Mouse (Mus musculus) spleen, adult 2 months (tissue): ENCODE results near the gene Atg4d. TPM values are rescaled to one million over a fixed set of nuclear protein-coding genes. Genes with fewer than 3 reads are reported as not detected.

ENCODE experiments used
- DNase-seq, 2 experiments: peaks; one replicate each; pipeline versions ENCODE4 v3.0.0 to v3.0.0-alpha.2; 2012 to 2021; ENCODE audit warnings: low spot score in 2 of 2, low read depth in 1 of 2
- H3K27ac ChIP-seq: fragments of 200-500 bp; 2 replicates; pipeline ENCODE4 v1.5.1; 2012; ENCODE audit warnings: low read length, inconsistent platforms; ENCODE audit not compliant: insufficient read depth
- H3K27me3 ChIP-seq: fragments of 200-500 bp; 2 replicates; pipeline ENCODE4 v1.6.1; 2012; ENCODE audit warnings: mild to moderate bottlenecking, moderate library complexity, low read length, inconsistent platforms; ENCODE audit not compliant: control insufficient read depth, insufficient read depth
- H3K36me3 ChIP-seq: fragments of 200-500 bp; 2 replicates; pipeline ENCODE4 v1.6.1; 2012; ENCODE audit warnings: mild to moderate bottlenecking, low read length, inconsistent platforms; ENCODE audit not compliant: control insufficient read depth, insufficient read depth
- H3K4me1 ChIP-seq: fragments of 200-500 bp; 2 replicates; pipeline ENCODE4 v1.6.1; 2011; ENCODE audit warnings: inconsistent platforms; ENCODE audit not compliant: control insufficient read depth, insufficient read depth, insufficient read length
- H3K4me3 ChIP-seq: fragments of 200-500 bp; 2 replicates; pipeline ENCODE4 v1.5.1; 2011; ENCODE audit warnings: mild to moderate bottlenecking, inconsistent platforms; ENCODE audit not compliant: insufficient read depth, insufficient read length; ENCODE audit errors: extremely low read depth
- CTCF ChIP-seq: fragments of 200-500 bp; IDR thresholded peaks from 2 replicates; pipeline ENCODE4 v1.5.1; 2011; ENCODE audit warnings: mild to moderate bottlenecking, inconsistent platforms; ENCODE audit not compliant: insufficient read depth, insufficient read length, insufficient replicate concordance; ENCODE audit errors: extremely low read depth
- POLR2A ChIP-seq: fragments of 200-500 bp; IDR thresholded peaks from 2 replicates; pipeline ENCODE4 v1.6.1; 2011; ENCODE audit warnings: low read depth, low read length, inconsistent platforms
- WGBS: fragments of 180-500 bp; shearing (Covaris S2); methylation state at CpG from one replicate; pipeline ENCODE4 v1.1.7; 2018; 5-methylcytosine and 5-hydroxymethylcytosine counted together
- polyA plus RNA-seq: library from polyadenylated mRNA; depleted of rRNA; stranded (reverse); fragments of >200 nt; gene quantifications from 2 replicates; pipeline ENCODE4 v1.2.3, GENCODE M21; 2012

The Atg4d gene
- polyA plus RNA-seq, 1 experiment, result 44.8 TPM

- H3K27me3 ChIP-seq, result no peaks in the 10 kb centered on the region
- no peak overlapping the region for H3K4me3 ChIP-seq
- 87% methylated on average over 7 of the region's 7 CpGs for WGBS
- no peak overlapping the region for H3K27ac ChIP-seq
- H3K36me3 ChIP-seq, result no peaks in the 10 kb centered on the region
- H3K4me1 ChIP-seq, result peaks cover 9% of the 10 kb centered on the region
- no peak for DNase-seq
- TF ChIP-seq CTCF (no peak), POLR2A (no peak)
These were observed 46.6 kb downstream of the Atg4d start for GRCm38 (mm10) chr9:21311695-21312094.

- no peaks in the 10 kb centered on the region for H3K36me3 ChIP-seq
- no peak within 1 kb of the TSS for H3K4me3 ChIP-seq
- no peak within 1 kb of the TSS for H3K27ac ChIP-seq
- no peak for DNase-seq
- no peaks in the 10 kb centered on the region for H3K27me3 ChIP-seq
- 61% methylated on average over 35 of the region's 35 CpGs for WGBS
- peaks cover 12% of the 10 kb centered on the region for H3K4me1 ChIP-seq
- TF ChIP-seq POLR2A (no peak), CTCF (no peak)
These were observed 47.0 kb downstream of the Atg4d start, which contains the start of gene Ap1m2 for GRCm38 (mm10) chr9:21312134-21312533. Gene Ap1m2, minus strand, starts transcription at chr9:21312337.

GRCm38 (mm10) chr9:21313394-21313793 is 48.3 kb downstream of the Atg4d start:
- no peaks in the 10 kb centered on the region for H3K36me3 ChIP-seq
- H3K4me1 ChIP-seq, result peaks cover 13% of the 10 kb centered on the region
- H3K4me3 ChIP-seq, result no peak overlapping the region
- no peak overlapping the region for H3K27ac ChIP-seq
- peak; percentile 70 to 91 for DNase-seq
- 6% methylated on average over 11 of the region's 11 CpGs for WGBS
- no peak for TF ChIP-seq POLR2A
- peak; percentile 95 for TF ChIP-seq CTCF
- H3K27me3 ChIP-seq, result no peaks in the 10 kb centered on the region

GRCm38 (mm10) chr9:21314367-21315140 is 49.5 kb downstream of the Atg4d start:
- Histone ChIP-seq H3K36me3 (no peaks in the 10 kb centered on the region), H3K4me3 (no peak overlapping the region), H3K27me3 (no peaks in the 10 kb centered on the region), H3K27ac (no peak overlapping the region), H3K4me1 (peaks cover 16% of the 10 kb centered on the region)
- DNase-seq, result no peak
- 85% methylated on average over 9 of the region's 9 CpGs for WGBS
- TF ChIP-seq POLR2A (no peak), CTCF (no peak)

GRCm38 (mm10) chr9:21315421-21315820 is 50.3 kb downstream of the Atg4d start:
- TF ChIP-seq CTCF (no peak), POLR2A (no peak)
- Histone ChIP-seq H3K4me1 (peaks cover 13% of the 10 kb centered on the region), H3K4me3 (no peak overlapping the region), H3K36me3 (no peaks in the 10 kb centered on the region), H3K27ac (no peak overlapping the region), H3K27me3 (no peaks in the 10 kb centered on the region)
- 77% methylated on average over 5 of the region's 5 CpGs for WGBS
- no peak for DNase-seq

- WGBS, result 10% methylated on average over 7 of the region's 7 CpGs
- TF ChIP-seq CTCF, result no peak
- no peak for TF ChIP-seq POLR2A
- H3K36me3 ChIP-seq, result no peaks in the 10 kb centered on the region
- peaks cover 13% of the 10 kb centered on the region for H3K4me1 ChIP-seq
- H3K27ac ChIP-seq, result peak overlapping the region; percentile 73
- no peaks in the 10 kb centered on the region for H3K27me3 ChIP-seq
- H3K4me3 ChIP-seq, result no peak overlapping the region
- peak in 1 of 2 experiments; percentile 61 for DNase-seq
These were observed 51.6 kb downstream of the Atg4d start for GRCm38 (mm10) chr9:21316696-21317095.

- Histone ChIP-seq H3K36me3 (no peaks in the 10 kb centered on the region), H3K4me3 (no peak overlapping the region)
These were observed 53.7 kb downstream of the Atg4d start for GRCm38 (mm10) chr9:21318792-21319191.

More at GRCm38 (mm10) chr9:21318792-21319191, 53.7 kb downstream of the Atg4d start:
- Histone ChIP-seq H3K4me1 (peaks cover 20% of the 10 kb centered on the region), H3K27me3 (no peaks in the 10 kb centered on the region), H3K27ac (peak overlapping the region; percentile 59)
- no peak for DNase-seq
- TF ChIP-seq CTCF (no peak), POLR2A (no peak)
- 33% methylated on average over 6 of the region's 6 CpGs for WGBS
